Mouse (Mus musculus) kidney, postnatal 0 days (tissue): ENCODE results near the gene Afg1l. TPM values are rescaled to one million over a fixed set of nuclear protein-coding genes. Genes with fewer than 3 reads are reported as not detected.

ENCODE experiments used
- ATAC-seq: fragments of 200-750 bp; cut with Nextera tagmentation; replicated peaks from 2 replicates; pipeline ENCODE4 v1.8.0; 2017; ENCODE audit warnings: low read depth, moderate number of reproducible peaks, moderate TSS enrichment, moderate library complexity; ENCODE audit not compliant: low FRiP score
- DNase-seq: peaks from one replicate; pipeline ENCODE4 v3.0.0-alpha.2; 2016; ENCODE audit warnings: low spot score
- H3K27ac ChIP-seq: fragments of 300-500 bp; sonication (generic); 2 replicates; pipeline ENCODE4 v1.5.1; 2014; ENCODE audit warnings: mild to moderate bottlenecking
- H3K27me3 ChIP-seq: fragments of 300-500 bp; sonication (generic); 2 replicates; pipeline ENCODE4 v1.6.1; 2014; ENCODE audit warnings: low read length, mixed read lengths; ENCODE audit not compliant: insufficient read depth
- H3K36me3 ChIP-seq: fragments of 300-500 bp; sonication (generic); 2 replicates; pipeline ENCODE4 v1.6.1; 2014; ENCODE audit warnings: low read length, mixed read lengths; ENCODE audit not compliant: insufficient read depth
- H3K4me1 ChIP-seq: fragments of 300-500 bp; sonication (generic); replicated peaks from 2 replicates; pipeline ENCODE4 v1.6.1; 2014; ENCODE audit warnings: antibody characterized with exemption, low read length, mixed read lengths; ENCODE audit not compliant: insufficient read depth
- H3K4me2 ChIP-seq: fragments of 300-500 bp; sonication (generic); 2 replicates; pipeline ENCODE4 v1.6.1; 2014; ENCODE audit warnings: mild to moderate bottlenecking, low read length, moderate library complexity, mixed read lengths
- H3K4me3 ChIP-seq: fragments of 300-500 bp; sonication (generic); replicated peaks from 2 replicates; pipeline ENCODE4 v1.5.1; 2014; ENCODE audit warnings: low read depth, low read length
- H3K9ac ChIP-seq: fragments of 300-500 bp; sonication (generic); 2 replicates; pipeline ENCODE4 v1.6.1; 2014; ENCODE audit warnings: low read depth, low read length
- H3K9me3 ChIP-seq: fragments of 300-500 bp; sonication (generic); replicated peaks from 2 replicates; pipeline ENCODE4 v1.6.1; 2016; ENCODE audit warnings: low read length, inconsistent platforms, mixed read lengths
- CTCF ChIP-seq: IDR thresholded peaks from 2 replicates; pipeline ENCODE4 v1.5.1; 2016; ENCODE audit warnings: antibody characterized with exemption, low read depth, mild to moderate bottlenecking, moderate library complexity
- WGBS: fragments of 180-500 bp; shearing (Covaris S2); extraction: QIAGEN DNeasy Blood & Tissue Kit; methylation state at CpG from one replicate; pipeline ENCODE4 v1.1.7; 2014; 5-methylcytosine and 5-hydroxymethylcytosine counted together
- polyA plus RNA-seq: library from polyadenylated mRNA; unstranded; fragments of >200 nt; fragmentation: Nextera tagmentation; extraction: Ambion mirVana; gene quantifications from 2 replicates; pipeline ENCODE4 v1.2.1, GENCODE M21; 2015

Gene Afg1l
- polyA plus RNA-seq, 1 experiment from 2014 or later, result 8.3 TPM

- DNase-seq (peak; percentile 55), ATAC-seq (no peak)
- 1% methylated on average over 38 of the region's 38 CpGs for WGBS
Measured at GRCm38 (mm10) chr10:42278307-42278850, 200.0 kb downstream of the Afg1l start.

GRCm38 (mm10) chr10:42277476-42278306, 200.7 kb downstream of the Afg1l start:
- ATAC-seq (peak; percentile 93), DNase-seq (peak; percentile 99)
- Histone ChIP-seq H3K36me3 (no peaks in the 10 kb centered on the region), H3K9ac (peak overlapping the region; percentile 85), H3K9me3 (no peaks in the 10 kb centered on the region), H3K27ac (peak overlapping the region; percentile 99), H3K27me3 (no peaks in the 10 kb centered on the region), H3K4me1 (peaks cover 25% of the 10 kb centered on the region), H3K4me3 (peak overlapping the region; percentile 91), H3K4me2 (peak overlapping the region; percentile 99)
- WGBS, result under 1% methylated on average over 78 of the region's 78 CpGs
- no peak for TF ChIP-seq CTCF

More at GRCm38 (mm10) chr10:42278307-42278850, 200.0 kb downstream of the Afg1l start:
- peak overlapping the region; percentile 91 for H3K4me3 ChIP-seq
- TF ChIP-seq CTCF, result 0 out of 2 replicates have a peak, but pooled peaks have one; percentile 13
- no peaks in the 10 kb centered on the region for H3K36me3 ChIP-seq
- H3K27me3 ChIP-seq, result no peaks in the 10 kb centered on the region
- no peaks in the 10 kb centered on the region for H3K9me3 ChIP-seq
- H3K4me2 ChIP-seq, result peak overlapping the region; percentile 99
- H3K27ac ChIP-seq, result peak overlapping the region; percentile 99
- H3K4me1 ChIP-seq, result peaks cover 22% of the 10 kb centered on the region
- H3K9ac ChIP-seq, result peak overlapping the region; percentile 54

DNA sequence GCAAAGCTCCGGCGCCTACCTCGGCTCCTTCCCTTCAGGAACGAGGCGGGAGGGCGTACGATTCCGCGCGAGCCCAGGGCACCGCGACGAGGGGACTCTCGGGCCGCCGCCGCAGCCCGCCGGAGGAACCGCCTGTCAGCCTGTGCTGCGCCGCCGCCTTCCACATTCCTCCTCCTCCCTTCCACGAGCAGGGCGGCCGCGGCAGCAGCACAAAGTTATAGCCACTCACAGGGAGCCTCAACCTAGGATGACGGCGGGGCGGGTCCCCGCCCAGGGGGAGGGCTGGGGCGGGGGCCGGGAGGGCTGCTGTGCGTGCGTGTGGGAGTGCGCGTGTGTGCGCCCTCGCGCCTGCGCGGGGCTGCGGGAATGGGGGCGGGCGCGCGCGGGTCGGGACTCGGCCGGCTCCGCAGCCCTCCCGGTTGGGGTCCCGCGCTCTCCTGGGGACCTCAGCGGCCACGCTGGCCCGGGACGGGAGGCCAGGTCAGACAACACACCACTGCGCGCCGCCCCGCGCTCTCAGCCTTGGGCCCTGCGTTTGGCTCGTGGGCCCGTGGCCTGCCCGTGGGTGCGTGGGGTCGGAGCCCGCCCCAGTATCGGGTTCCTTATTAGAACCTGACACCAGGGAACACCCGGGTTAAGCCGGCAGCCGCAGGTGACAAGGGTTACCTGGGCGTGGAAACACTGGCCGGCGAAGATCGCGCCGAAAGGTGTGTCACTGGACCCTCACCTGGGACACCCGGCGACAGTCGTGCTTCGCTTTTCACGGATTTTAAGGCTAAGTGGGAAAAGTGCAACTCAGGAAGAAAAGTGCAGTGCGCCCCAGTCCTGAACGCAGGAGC, 201.6 kb downstream of the Afg1l start, which contains the start of gene Foxo3:
Gene Foxo3, minus strand, starts transcription at position 249 of the 839 bp plus-strand sequence.
- peak; percentile 95 for DNase-seq
- Histone ChIP-seq H3K4me1 (peaks cover 25% of the 10 kb centered on the region), H3K27me3 (no peaks in the 10 kb centered on the region), H3K4me3 (peak within 1 kb of the TSS; percentile 91), H3K9ac (peak within 1 kb of the TSS; percentile 85), H3K9me3 (no peaks in the 10 kb centered on the region), H3K27ac (peak within 1 kb of the TSS; percentile 99), H3K4me2 (peak within 1 kb of the TSS; percentile 99), H3K36me3 (0 out of 2 replicates have a peak, but pooled peaks cover 5% of the 10 kb centered on the region)
- TF ChIP-seq CTCF, result no peak
- under 1% methylated on average over 75 of the region's 88 CpGs for WGBS
- peak; percentile 77 for ATAC-seq

GRCm38 (mm10) chr10:42275871-42276501, 202.4 kb downstream of the Afg1l start:
- peak overlapping the region; percentile 91 for H3K4me3 ChIP-seq
- WGBS, result 0% methylated on average over 36 of the region's 40 CpGs
- DNase-seq, result peak; percentile 90

GRCm38 (mm10) chr10:42275401-42275870, 202.9 kb downstream of the Afg1l start:
- under 1% methylated on average over 51 of the region's 54 CpGs for WGBS
- H3K9ac ChIP-seq, result peak overlapping the region; percentile 85
- TF ChIP-seq CTCF, result 0 out of 2 replicates have a peak, but pooled peaks have one; percentile 1
- DNase-seq (peak; percentile 58), ATAC-seq (no peak)
- peak overlapping the region; percentile 99 for H3K4me2 ChIP-seq
- H3K27me3 ChIP-seq, result no peaks in the 10 kb centered on the region
- H3K4me1 ChIP-seq, result peaks cover 33% of the 10 kb centered on the region
- no peaks in the 10 kb centered on the region for H3K9me3 ChIP-seq
- peak overlapping the region; percentile 99 for H3K27ac ChIP-seq
- 0 out of 2 replicates have a peak, but pooled peaks cover 5% of the 10 kb centered on the region for H3K36me3 ChIP-seq
- H3K4me3 ChIP-seq, result peak overlapping the region; percentile 91

More at GRCm38 (mm10) chr10:42275871-42276501, 202.4 kb downstream of the Afg1l start:
- TF ChIP-seq CTCF, result no peak
- Histone ChIP-seq H3K27ac (peak overlapping the region; percentile 99), H3K4me1 (peaks cover 32% of the 10 kb centered on the region), H3K4me2 (peak overlapping the region; percentile 99), H3K27me3 (no peaks in the 10 kb centered on the region), H3K9ac (peak overlapping the region; percentile 85), H3K36me3 (0 out of 2 replicates have a peak, but pooled peaks cover 5% of the 10 kb centered on the region), H3K9me3 (no peaks in the 10 kb centered on the region)
- ATAC-seq, result no peak; the same call in 1 of the 2 replicates
